Mouse (Mus musculus): ENCODE measurements around the gene F2.

DNA sequence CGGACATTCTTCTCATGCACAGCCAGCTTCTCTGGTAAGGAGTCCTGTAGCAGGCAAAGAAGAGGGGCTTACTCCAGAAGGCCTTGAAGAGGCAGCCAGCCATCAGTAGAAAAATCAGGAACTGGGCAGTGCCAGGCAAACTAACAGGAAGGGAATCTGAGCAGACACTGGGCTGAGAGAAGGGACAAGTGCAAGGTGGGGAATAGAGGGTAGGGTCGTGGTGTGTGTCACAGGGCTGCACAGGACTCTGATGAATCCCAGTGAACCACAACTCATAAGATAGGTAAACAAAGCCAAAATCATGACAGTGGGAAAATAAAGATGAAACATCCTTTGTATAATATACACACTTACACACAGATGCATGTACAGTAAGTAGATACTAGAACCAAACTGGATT is 40.2 kb upstream of the F2 start:
- TF ChIP-seq CTCF (IDR thresholded peaks at IDR 0.05; ENCODE audit: control insufficient read depth, insufficient read depth, low read length) (no peak), POLR2A (IDR thresholded peaks at IDR 0.05; ENCODE audit: borderline replicate concordance, control insufficient read depth, low read depth, low read length) (no peak)
